Mouse (Mus musculus) C2C12 (cell line): ENCODE results near the gene Grip1. TPM values are rescaled to one million over a fixed set of nuclear protein-coding genes. Genes with fewer than 3 reads are reported as not detected.

ENCODE experiments used
- H3K27me3 ChIP-seq: one replicate; pipeline ENCODE4 v1.6.1; 2011; ENCODE audit not compliant: control insufficient read depth, insufficient read depth, insufficient read length
- H3K36me3 ChIP-seq: one replicate; pipeline ENCODE4 v1.6.1; 2011; ENCODE audit not compliant: control insufficient read depth, insufficient read depth
- H3K4me3 ChIP-seq: one replicate; pipeline ENCODE4 v1.5.1; 2011; ENCODE audit warnings: mild to moderate bottlenecking, control low read depth; ENCODE audit not compliant: poor library complexity, insufficient read depth, severe bottlenecking
- H3K79me2 ChIP-seq: one replicate; pipeline ENCODE4 v1.6.1; 2011; ENCODE audit not compliant: control insufficient read depth, insufficient read depth
- H3K79me3 ChIP-seq: one replicate; pipeline ENCODE4 v1.6.1; 2011; ENCODE audit warnings: low read depth, control low read depth
- H3ac ChIP-seq: one replicate; pipeline ENCODE3; 2011; ENCODE audit warnings: low read depth; ENCODE audit not compliant: control insufficient read depth, insufficient read length
- CEBPB ChIP-seq: IDR thresholded peaks from one replicate; pipeline ENCODE4 v1.6.1; 2011; ENCODE audit warnings: low read depth, mild to moderate bottlenecking, control low read depth, moderate library complexity
- CTCF ChIP-seq: IDR thresholded peaks from one replicate; pipeline ENCODE4 v1.5.1; 2011; ENCODE audit not compliant: control insufficient read depth, insufficient read depth, insufficient read length
- FOSL1 ChIP-seq: IDR thresholded peaks from one replicate; pipeline ENCODE4 v1.8.0; 2011; ENCODE audit warnings: mild to moderate bottlenecking, low read length; ENCODE audit not compliant: poor library complexity, insufficient read depth, severe bottlenecking
- MAX ChIP-seq: IDR thresholded peaks from one replicate; pipeline ENCODE4 v1.6.1; 2011; ENCODE audit warnings: mild to moderate bottlenecking, control low read depth
- MYOD1 ChIP-seq: IDR thresholded peaks from one replicate; pipeline ENCODE4 v1.6.1; 2011; ENCODE audit warnings: low read depth; ENCODE audit not compliant: control insufficient read depth, insufficient read length
- MYOG ChIP-seq: IDR thresholded peaks from one replicate; pipeline ENCODE4 v1.6.1; 2011; ENCODE audit not compliant: control insufficient read depth, insufficient read length; ENCODE audit errors: extremely low read depth
- USF1 ChIP-seq: IDR thresholded peaks from one replicate; pipeline ENCODE4 v1.6.1; 2011; ENCODE audit warnings: low read depth, mild to moderate bottlenecking, control low read depth, moderate library complexity
- polyA plus RNA-seq: library from polyadenylated mRNA; unstranded; fragments of >200 nt; fragmentation: generic; extraction: Trizol; gene quantifications from one replicate; pipeline ENCODE4 v1.2.1, GENCODE M21; 2012; ENCODE audit warnings: missing spikeins

Grip1 gene
- polyA plus RNA-seq, 1 experiment = 0.02 TPM

DNA sequence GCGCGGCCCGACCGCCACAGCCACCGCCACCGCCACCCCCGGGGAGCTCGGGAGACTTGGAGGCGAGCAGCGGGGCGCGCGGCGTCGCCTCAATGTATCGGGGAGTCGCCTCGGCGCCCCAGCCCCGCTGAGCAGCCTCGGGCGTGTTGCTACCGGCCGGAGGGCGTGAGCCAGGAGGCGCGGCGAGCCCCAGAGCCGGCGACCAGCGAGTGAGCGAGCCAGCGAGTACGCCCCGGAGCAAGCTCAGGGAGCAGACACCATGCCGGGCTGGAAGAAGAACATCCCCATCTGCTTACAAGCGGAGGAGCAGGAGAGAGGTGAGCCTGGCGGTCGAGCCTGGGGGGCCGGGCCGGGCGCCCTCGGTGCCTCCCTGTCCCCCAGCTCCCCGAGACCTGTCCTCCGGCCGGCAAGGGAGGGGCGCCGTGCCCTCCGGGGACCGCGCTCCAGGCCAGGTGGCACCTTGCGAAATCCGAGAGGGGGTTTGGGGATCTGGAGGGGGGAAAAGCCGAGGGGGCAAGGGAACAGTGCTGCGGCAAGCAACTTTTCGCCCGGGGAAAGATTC is 557 bp downstream of the Grip1 start:
- Histone ChIP-seq H3K4me3 (no peak overlapping the region), H3K27me3 (peaks cover 33% of the 10 kb centered on the region)
- no peak for TF ChIP-seq FOSL1
- TF ChIP-seq MYOD1 = no peak
- TF ChIP-seq CEBPB = no peak
- TF ChIP-seq MYOG = no peak
- TF ChIP-seq MAX = no peak
- no peak for TF ChIP-seq USF1
- TF ChIP-seq CTCF = no peak

DNA sequence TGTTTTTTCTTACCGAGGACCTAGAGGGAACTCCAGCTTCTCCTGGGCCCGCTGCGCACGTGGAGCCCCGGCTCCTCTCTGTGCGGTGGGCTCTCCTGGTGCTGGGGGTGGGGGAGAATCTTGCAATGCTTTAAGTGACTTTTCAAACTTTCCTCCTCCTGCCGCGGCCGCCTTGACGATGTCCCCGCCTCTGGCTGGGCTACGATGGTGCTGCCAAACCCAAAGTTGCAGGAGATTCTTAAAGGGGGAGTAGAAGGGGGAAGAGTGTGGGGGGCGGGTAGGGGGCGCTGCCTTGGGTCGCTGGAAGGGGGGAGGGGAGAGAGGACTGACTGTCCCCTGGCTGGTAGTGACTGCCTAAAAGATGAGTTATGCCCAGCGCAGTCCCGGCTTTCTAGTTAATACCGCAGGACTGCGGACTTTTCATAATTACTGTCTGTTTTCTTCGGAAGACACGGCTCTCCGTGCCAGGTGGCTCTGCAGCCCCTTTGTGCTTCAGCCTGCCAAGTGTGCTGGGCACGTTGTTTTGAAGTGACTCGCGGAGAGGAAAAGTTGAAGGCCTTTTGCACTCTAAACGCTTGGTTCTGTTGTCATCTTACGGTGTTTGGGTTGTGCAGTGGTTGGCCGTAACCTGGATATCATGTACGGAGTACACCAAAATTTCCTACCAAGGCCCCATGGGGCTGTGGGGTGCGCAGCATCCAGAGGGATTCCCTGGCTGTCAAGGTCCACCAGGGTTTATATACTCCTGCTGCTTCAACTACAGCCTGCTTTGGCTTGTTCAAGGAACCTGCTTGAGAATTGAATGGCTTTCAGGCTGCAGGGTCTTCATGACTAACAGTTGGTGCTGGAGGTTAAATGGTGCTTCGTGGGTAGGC is 1.3 kb downstream of the Grip1 start:
- TF ChIP-seq MYOD1 (no peak), CTCF (no peak), FOSL1 (no peak), MAX (no peak), USF1 (no peak), MYOG (no peak), CEBPB (no peak)
- Histone ChIP-seq H3ac (no peak overlapping the region), H3K79me3 (no peaks in the 10 kb centered on the region), H3K79me2 (no peaks in the 10 kb centered on the region), H3K4me3 (no peak overlapping the region), H3K36me3 (no peaks in the 10 kb centered on the region), H3K27me3 (peaks cover 33% of the 10 kb centered on the region)

More for the DNA sequence above, 557 bp downstream of the Grip1 start:
- Histone ChIP-seq H3K79me3 (no peaks in the 10 kb centered on the region), H3K79me2 (no peaks in the 10 kb centered on the region), H3K36me3 (no peaks in the 10 kb centered on the region), H3ac (no peak overlapping the region)

DNA sequence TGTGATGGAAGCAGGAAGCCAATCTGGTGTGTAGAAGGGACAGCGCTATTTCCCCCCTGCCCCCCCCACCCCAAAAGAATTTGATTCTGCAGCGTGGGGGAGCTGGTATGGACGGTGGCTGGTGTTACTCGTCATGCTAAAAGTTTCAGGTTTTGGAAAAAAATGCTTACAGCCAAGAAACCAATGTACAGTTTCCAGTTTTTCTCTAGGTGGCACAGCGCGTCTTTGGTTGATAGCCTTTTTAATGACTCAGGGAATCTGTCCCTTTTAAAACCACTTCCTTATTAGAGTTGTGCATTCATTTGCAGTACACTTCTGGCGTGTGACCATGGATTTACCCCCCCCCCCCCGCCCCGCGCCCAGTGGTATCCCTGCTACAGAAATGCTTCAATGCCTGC is 1.9 kb downstream of the Grip1 start:
- Histone ChIP-seq H3K36me3 (no peaks in the 10 kb centered on the region), H3K79me2 (no peaks in the 10 kb centered on the region), H3ac (no peak overlapping the region), H3K79me3 (no peaks in the 10 kb centered on the region), H3K27me3 (peaks cover 37% of the 10 kb centered on the region), H3K4me3 (no peak overlapping the region)
- no peak for TF ChIP-seq MYOG
- TF ChIP-seq MYOD1 = no peak
- no peak for TF ChIP-seq FOSL1
- no peak for TF ChIP-seq MAX
- TF ChIP-seq CEBPB = no peak
- no peak for TF ChIP-seq CTCF
- no peak for TF ChIP-seq USF1

DNA sequence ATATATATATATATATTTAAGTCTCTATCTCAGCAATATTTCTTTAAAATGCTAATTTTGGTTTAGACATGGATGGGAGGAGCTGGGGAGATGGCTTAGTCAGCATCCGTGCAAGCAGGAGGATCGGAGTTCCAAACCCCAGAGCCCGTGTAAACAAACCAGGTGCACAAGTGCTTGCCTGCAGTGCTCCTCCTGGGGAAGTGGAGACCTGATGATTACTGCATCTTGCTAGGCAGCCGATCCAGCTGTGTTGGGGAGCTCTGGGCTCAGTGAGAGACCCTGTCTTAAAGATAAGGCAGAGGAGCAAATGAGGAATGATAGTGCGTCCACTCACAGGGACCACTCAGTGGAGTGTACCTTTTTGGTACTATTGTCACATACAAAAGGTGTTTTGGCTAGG is 3.5 kb downstream of the Grip1 start:
- no peaks in the 10 kb centered on the region for H3K79me2 ChIP-seq
- H3K36me3 ChIP-seq = no peaks in the 10 kb centered on the region
- no peak overlapping the region for H3K4me3 ChIP-seq
- H3K27me3 ChIP-seq = peaks cover 39% of the 10 kb centered on the region
- no peaks in the 10 kb centered on the region for H3K79me3 ChIP-seq
- no peak overlapping the region for H3ac ChIP-seq
- TF ChIP-seq MAX = no peak
- no peak for TF ChIP-seq CTCF
- TF ChIP-seq MYOG = no peak
- no peak for TF ChIP-seq MYOD1
- no peak for TF ChIP-seq CEBPB
- TF ChIP-seq USF1 = no peak
- TF ChIP-seq FOSL1 = no peak

DNA sequence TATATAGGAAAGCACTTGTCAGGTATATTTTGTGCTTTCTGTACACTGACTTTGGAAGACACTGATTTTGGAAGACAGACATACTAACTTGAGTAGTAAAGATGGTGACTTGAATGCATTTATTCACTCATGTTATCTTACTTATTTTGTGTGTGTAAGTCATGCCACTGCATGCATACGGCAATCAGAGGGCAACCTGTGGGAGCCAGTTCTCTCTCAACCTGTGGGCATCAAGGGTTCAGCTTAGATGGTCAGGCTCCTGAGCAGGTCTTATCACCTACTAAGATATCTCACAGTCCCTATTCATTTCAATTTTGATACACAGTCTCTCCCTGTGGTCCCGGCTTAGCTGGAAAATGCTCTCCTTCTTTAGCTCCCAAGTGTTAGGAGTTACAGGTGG is 5.4 kb downstream of the Grip1 start:
- no peaks in the 10 kb centered on the region for H3K79me2 ChIP-seq
- H3K4me3 ChIP-seq = no peak overlapping the region
- no peaks in the 10 kb centered on the region for H3K79me3 ChIP-seq
- no peak for TF ChIP-seq FOSL1
- no peak for TF ChIP-seq CEBPB
- TF ChIP-seq MYOG = no peak
- TF ChIP-seq MAX = no peak
- TF ChIP-seq MYOD1 = no peak
- TF ChIP-seq USF1 = no peak
- TF ChIP-seq CTCF = no peak
- peaks cover 29% of the 10 kb centered on the region for H3K27me3 ChIP-seq
- no peak overlapping the region for H3ac ChIP-seq
- H3K36me3 ChIP-seq = no peaks in the 10 kb centered on the region
